ENCODE assay signal across 18 mouse cellular contexts in the genomic region with DNA sequence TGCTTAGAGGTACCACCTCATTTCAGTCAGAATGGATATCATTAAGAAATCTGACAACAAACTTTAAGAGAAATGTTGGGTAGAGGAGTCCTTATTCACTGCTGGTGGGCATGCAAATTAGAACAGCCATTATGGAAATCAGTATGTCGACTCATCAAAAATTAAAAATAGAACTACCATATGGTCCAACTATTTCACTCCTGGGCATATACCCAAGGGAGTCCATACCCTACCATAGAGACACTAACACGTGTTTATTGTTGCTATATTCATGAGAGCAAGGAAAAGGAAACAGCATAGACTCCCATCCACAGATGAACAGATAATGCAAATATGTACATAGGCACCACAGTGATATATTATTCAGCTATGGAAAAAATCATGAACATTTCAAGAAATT. TPM values are rescaled to one million over a fixed set of nuclear protein-coding genes. Genes with fewer than 3 reads are reported as not detected.
"Had no signal": no experiment of that assay in that cellular context is flagged by ENCODE, and none has a peak within 500 bp of the region (broad histone marks: within the 10 kb centered on the region; RNA-seq: fewer than 3 reads in every experiment).

No protein-coding gene starts in this region.

- H3K36me3 ChIP-seq: lung, embryonic 15.5 days; midbrain, embryonic 13.5 days; neural tube, embryonic 12.5 days; stomach, embryonic 15.5 days had no signal

- H3K4me1 ChIP-seq: lung, embryonic 15.5 days; megakaryocyte, embryonic 14.5 days; midbrain, embryonic 13.5 days; neural tube, embryonic 12.5 days; stomach, embryonic 15.5 days had no signal

- H3K27ac ChIP-seq: lung, embryonic 15.5 days; macrophage; midbrain, embryonic 13.5 days; neural tube, embryonic 12.5 days; stomach, embryonic 15.5 days; stomach, postnatal 0 days had no signal

- H3K9ac ChIP-seq: lung, embryonic 15.5 days; midbrain, embryonic 13.5 days; neural tube, embryonic 12.5 days; stomach, embryonic 15.5 days had no signal

- DNase-seq: lung, adult 2 months; lung, postnatal 14 days; lung, postnatal 36 days; right cerebral cortex, postnatal 14 days; thymus, adult 2 months; thymus, postnatal 25 days; thymus, postnatal 4 days had no signal

- H3K4me2 ChIP-seq: lung, embryonic 15.5 days; midbrain, embryonic 11.5 days; midbrain, embryonic 13.5 days; neural tube, embryonic 12.5 days; stomach, embryonic 15.5 days had no signal

- H3K9me3 ChIP-seq: lung, embryonic 15.5 days; megakaryocyte, embryonic 14.5 days; midbrain, embryonic 13.5 days; neural tube, embryonic 12.5 days; stomach, embryonic 15.5 days had no signal

- ATAC-seq: lung, postnatal 0 days; midbrain, embryonic 13.5 days had no signal

- H3K4me3 ChIP-seq: lung, embryonic 15.5 days; megakaryocyte, embryonic 14.5 days; midbrain, embryonic 13.5 days; neural tube, embryonic 12.5 days; stomach, embryonic 15.5 days had no signal

- H3K27me3 ChIP-seq: lung, embryonic 15.5 days; megakaryocyte, embryonic 14.5 days; midbrain, embryonic 13.5 days; neural tube, embryonic 12.5 days; stomach, embryonic 15.5 days had no signal

RNA-seq across cellular contexts. Expression of gene Hmmr, which starts 48.6 kb away (rescaled TPM):
- total RNA-seq: monocyte, adult 5-6 weeks; neutrophil, adult 5-6 weeks had no signal
